Mouse (Mus musculus) myocyte (in vitro differentiated cells): ENCODE data around the gene Cdkn1b.

Source experiments
- CEBPB ChIP-seq: IDR thresholded peaks from 2 replicates; pipeline ENCODE4 v1.6.1; 2011; ENCODE audit warnings: mild to moderate bottlenecking, moderate library complexity; ENCODE audit not compliant: poor library complexity, insufficient read depth, severe bottlenecking
- E2F4 ChIP-seq: IDR thresholded peaks from one replicate; pipeline ENCODE4 v1.6.1; 2011; ENCODE audit warnings: mild to moderate bottlenecking, control low read depth, moderate library complexity; ENCODE audit not compliant: insufficient read depth
- MAX ChIP-seq: IDR thresholded peaks from one replicate; pipeline ENCODE4 v1.6.1; 2011; ENCODE audit warnings: low read depth, mild to moderate bottlenecking, control low read depth
- MYOD1 ChIP-seq, 3 experiments: IDR thresholded peaks; one replicate each; pipeline ENCODE4 v1.6.1; 2011; ENCODE audit warnings: control low read depth in 2 of 3, low read depth in 2 of 3, mild to moderate bottlenecking in 2 of 3, moderate library complexity in 1 of 3; ENCODE audit not compliant: insufficient read length in 2 of 3, control insufficient read depth in 1 of 3
- MYOG ChIP-seq, 3 experiments: IDR thresholded peaks; one replicate each; pipeline ENCODE4 v1.6.1; 2011; ENCODE audit warnings: control low read depth in 2 of 3, low read depth in 2 of 3, mild to moderate bottlenecking in 2 of 3; ENCODE audit not compliant: insufficient read length in 2 of 3, control insufficient read depth in 1 of 3, insufficient read depth in 1 of 3
- POLR2A ChIP-seq: IDR thresholded peaks from one replicate; pipeline ENCODE4 v1.6.1; 2011; ENCODE audit warnings: low read depth, mild to moderate bottlenecking, control low read depth, moderate library complexity; ENCODE audit not compliant: insufficient read length
- POLR2AphosphoS2 ChIP-seq: IDR thresholded peaks from one replicate; pipeline ENCODE4 v1.6.1; 2011; ENCODE audit warnings: low read depth, control low read depth; ENCODE audit not compliant: insufficient read length
- REST ChIP-seq: IDR thresholded peaks from one replicate; pipeline ENCODE4 v1.6.1; 2011; ENCODE audit warnings: mild to moderate bottlenecking, control low read depth, moderate library complexity; ENCODE audit not compliant: insufficient read depth, insufficient read length
- SRF ChIP-seq: IDR thresholded peaks from one replicate; pipeline ENCODE4 v1.6.1; 2011; ENCODE audit warnings: low read depth; ENCODE audit not compliant: control insufficient read depth, insufficient read length
- TCF12 ChIP-seq: IDR thresholded peaks from one replicate; pipeline ENCODE4 v1.6.1; 2011; ENCODE audit warnings: mild to moderate bottlenecking, control low read depth; ENCODE audit not compliant: poor library complexity, insufficient read depth, severe bottlenecking
- USF1 ChIP-seq: IDR thresholded peaks from one replicate; pipeline ENCODE4 v1.6.1; 2011; ENCODE audit warnings: low read depth, mild to moderate bottlenecking, control low read depth, moderate library complexity

DNA sequence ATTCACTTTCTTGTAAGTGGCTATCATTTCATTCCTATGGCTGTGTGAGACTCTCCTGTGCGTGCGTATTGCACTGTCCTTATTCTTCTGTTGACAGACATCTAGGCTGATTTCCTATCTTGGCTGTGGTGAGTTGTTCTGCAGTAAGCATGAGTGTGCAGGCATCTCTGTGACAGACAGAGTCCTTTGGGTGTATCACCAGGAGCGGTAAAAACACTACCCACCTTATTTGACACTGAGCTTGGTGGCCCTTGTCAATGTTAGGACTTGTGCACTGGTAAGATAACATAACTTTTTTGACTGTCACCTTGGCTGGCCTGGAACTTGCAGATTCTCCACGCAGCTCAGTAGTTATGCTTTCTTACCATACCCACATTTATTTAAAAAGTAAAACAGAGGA is 49.3 kb upstream of the Cdkn1b start:
- no peak for TF ChIP-seq POLR2A
- no peak for TF ChIP-seq MAX
- TF ChIP-seq USF1: no peak
- TF ChIP-seq MYOD1 (IDR thresholded peaks at IDR 0.05; ENCODE audit: control insufficient read depth in 1 of 3, insufficient read length in 2 of 3, low read depth in 2 of 3): no peak
- no peak for TF ChIP-seq TCF12
- TF ChIP-seq E2F4: no peak
- no peak for TF ChIP-seq CEBPB
- TF ChIP-seq SRF: no peak
- TF ChIP-seq REST: no peak
- TF ChIP-seq MYOG (IDR thresholded peaks at IDR 0.05; ENCODE audit: control insufficient read depth in 1 of 3, insufficient read depth in 1 of 3, insufficient read length in 2 of 3, low read depth in 2 of 3): no peak
- no peak for TF ChIP-seq POLR2AphosphoS2
